Mouse (Mus musculus): ENCODE measurements around the gene Foxp2.

Foxp2 gene

GRCm38 (mm10) chr6:15347705-15348104 lies 446.6 kb downstream of the Foxp2 start:
- ATAC-seq (ENCODE audit: insufficient number of reproducible peaks, low FRiP score, low TSS enrichment) = no peak

- no peak for ATAC-seq (ENCODE audit: insufficient number of reproducible peaks, low FRiP score, low TSS enrichment)
Measured at GRCm38 (mm10) chr6:15355852-15356251, 454.7 kb downstream of the Foxp2 start.

GRCm38 (mm10) chr6:15370281-15370680 lies 469.1 kb downstream of the Foxp2 start:
- ATAC-seq (ENCODE audit: insufficient number of reproducible peaks, low FRiP score, low TSS enrichment) = no peak

GRCm38 (mm10) chr6:15370827-15371226 lies 469.7 kb downstream of the Foxp2 start:
- no peak for ATAC-seq (ENCODE audit: insufficient number of reproducible peaks, low FRiP score, low TSS enrichment)

GRCm38 (mm10) chr6:15373621-15374020 lies 472.5 kb downstream of the Foxp2 start:
- ATAC-seq (ENCODE audit: insufficient number of reproducible peaks, low FRiP score, low TSS enrichment) = no peak

GRCm38 (mm10) chr6:15378261-15378660 lies 477.1 kb downstream of the Foxp2 start:
- ATAC-seq (ENCODE audit: insufficient number of reproducible peaks, low FRiP score, low TSS enrichment) = no peak

- no peak for ATAC-seq (ENCODE audit: insufficient number of reproducible peaks, low FRiP score, low TSS enrichment)
Measured at GRCm38 (mm10) chr6:15396462-15396861, 495.3 kb downstream of the Foxp2 start.

GRCm38 (mm10) chr6:15397485-15397884 lies 496.3 kb downstream of the Foxp2 start:
- no peak for ATAC-seq (ENCODE audit: insufficient number of reproducible peaks, low FRiP score, low TSS enrichment)

GRCm38 (mm10) chr6:15401138-15401537 lies 500.0 kb downstream of the Foxp2 start:
- no peak for ATAC-seq (ENCODE audit: insufficient number of reproducible peaks, low FRiP score, low TSS enrichment)

GRCm38 (mm10) chr6:15402026-15402425 lies 500.9 kb downstream of the Foxp2 start:
- ATAC-seq (ENCODE audit: insufficient number of reproducible peaks, low FRiP score, low TSS enrichment) = no peak

GRCm38 (mm10) chr6:15415099-15415498 lies 514.0 kb downstream of the Foxp2 start:
- no peak for ATAC-seq (ENCODE audit: insufficient number of reproducible peaks, low FRiP score, low TSS enrichment)

GRCm38 (mm10) chr6:15459701-15460100 lies 558.6 kb downstream of the Foxp2 start:
- no peak for ATAC-seq (ENCODE audit: insufficient number of reproducible peaks, low FRiP score, low TSS enrichment)

GRCm38 (mm10) chr6:15463390-15463789 lies 562.2 kb downstream of the Foxp2 start:
- ATAC-seq (ENCODE audit: insufficient number of reproducible peaks, low FRiP score, low TSS enrichment) = no peak

GRCm38 (mm10) chr6:15465471-15465870 lies 564.3 kb downstream of the Foxp2 start:
- no peak for ATAC-seq (ENCODE audit: insufficient number of reproducible peaks, low FRiP score, low TSS enrichment)

GRCm38 (mm10) chr6:15466634-15467033 lies 565.5 kb downstream of the Foxp2 start:
- no peak for ATAC-seq (ENCODE audit: insufficient number of reproducible peaks, low FRiP score, low TSS enrichment)

GRCm38 (mm10) chr6:15486909-15487308 lies 585.8 kb downstream of the Foxp2 start:
- no peak for ATAC-seq (ENCODE audit: insufficient number of reproducible peaks, low FRiP score, low TSS enrichment)
